Mouse (Mus musculus) bone marrow, adult 2 months (tissue): ENCODE results near the gene Fam198b.

Experiments used
- CTCF ChIP-seq: fragments of 200-500 bp; IDR thresholded peaks from 2 replicates; pipeline ENCODE4 v1.5.1; 2011; ENCODE audit warnings: low read length, control low read depth; ENCODE audit not compliant: control insufficient read depth, insufficient read depth
- POLR2A ChIP-seq: fragments of 200-500 bp; IDR thresholded peaks from 2 replicates; pipeline ENCODE4 v1.6.1; 2011; ENCODE audit warnings: low read depth, mild to moderate bottlenecking, control low read depth, low read length, borderline replicate concordance; ENCODE audit not compliant: control insufficient read depth

DNA sequence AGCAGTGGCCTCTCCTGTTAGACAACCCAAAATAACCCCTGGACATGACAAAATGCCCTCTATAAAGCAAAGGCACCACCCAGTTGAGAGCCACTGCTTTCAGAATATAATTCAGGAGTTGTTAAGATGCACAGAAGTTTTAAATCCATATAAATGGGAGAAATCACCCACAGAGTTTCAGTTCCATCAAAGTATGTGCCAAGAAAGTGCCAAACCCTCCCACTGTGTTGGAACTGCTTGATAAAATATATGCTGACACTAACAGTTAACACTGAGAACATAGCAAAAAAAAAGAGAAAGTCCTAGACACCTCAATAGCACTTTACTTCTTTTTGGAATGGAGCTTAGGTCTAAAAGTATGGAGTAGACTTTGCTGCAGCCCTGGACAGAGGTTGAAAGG is 72.5 kb downstream of the Fam198b start:
- TF ChIP-seq CTCF (no peak), POLR2A (no peak)
